Mouse (Mus musculus) frontal cortex, adult 2 months (tissue): ENCODE measurements around the gene Slc25a28. TPM values are rescaled to one million over a fixed set of nuclear protein-coding genes. Genes with fewer than 3 reads are reported as not detected.

ENCODE experiments used
- polyA plus RNA-seq: library from polyadenylated mRNA; depleted of rRNA; stranded (reverse); fragments of >200 nt; gene quantifications from 2 replicates; pipeline ENCODE4 v1.2.3, GENCODE M21; 2012; rRNA removed

Gene Slc25a28
- polyA plus RNA-seq, 1 experiment: 101 TPM

Other genes with a start within 250 kb of the Slc25a28 start
- 47.0 and 49.4 TPM in 2 replicates for gene Cnnm1, start 234.4 kb downstream of the Slc25a28 start, polyA plus RNA-seq
- gene Got1, start 150.3 kb downstream of the Slc25a28 start, polyA plus RNA-seq: 333 and 348 TPM in 2 replicates
- 0.04 TPM in 1 of 2 replicates, not detected in the other for gene Nkx2-3, start 62.6 kb downstream of the Slc25a28 start, polyA plus RNA-seq
- 8.7 and 9.3 TPM in 2 replicates for gene Entpd7, start 14.8 kb upstream of the Slc25a28 start, polyA plus RNA-seq
- 8.1 and 8.7 TPM in 2 replicates for gene Cutc, start 78.1 kb upstream of the Slc25a28 start, polyA plus RNA-seq
- 15.0 and 15.4 TPM in 2 replicates for gene Cox15, start 78.1 kb upstream of the Slc25a28 start, polyA plus RNA-seq
- 0.30 and 0.55 TPM in 2 replicates for gene Abcc2, start 107.3 kb upstream of the Slc25a28 start, polyA plus RNA-seq